Mouse (Mus musculus) inflammation-experienced regulatory T-cells, adult 6 months (primary cell): ENCODE data around the gene Slc7a4. TPM values are rescaled to one million over a fixed set of nuclear protein-coding genes. Genes with fewer than 3 reads are reported as not detected.
"Not testable (repeated sequence)": the region's sequence is repeated elsewhere in the genome, so short reads cannot be mapped to it uniquely, and the experiment has no call there.

Experiments used
- ATAC-seq: one replicate; pipeline ENCODE4 v1.8.0; 2017
- polyA plus RNA-seq, 3 experiments: library from polyadenylated mRNA; unstranded; fragments of 100-300 nt; shearing (Covaris generic); gene quantifications; one replicate each; pipeline ENCODE4 v1.2.1; 2017

The Slc7a4 gene
- polyA plus RNA-seq, 3 experiments from 2014 or later = 0.21 to 5.3 (median 1.9) TPM

- ATAC-seq = no peak
Measured at GRCm38 (mm10) chr16:17561128-17561750, 21.8 kb downstream of the Slc7a4 start, which contains the start of gene Lrrc74b. Gene Lrrc74b, minus strand, starts transcription at chr16:17561247.

GRCm38 (mm10) chr16:17559396-17560027 lies 23.5 kb downstream of the Slc7a4 start:
- ATAC-seq = no peak

- no peak for ATAC-seq
Measured at GRCm38 (mm10) chr16:17558811-17559210, 24.2 kb downstream of the Slc7a4 start.

GRCm38 (mm10) chr16:17557947-17558480 lies 25.0 kb downstream of the Slc7a4 start:
- peak; percentile 29 for ATAC-seq

GRCm38 (mm10) chr16:17556907-17557306 lies 26.1 kb downstream of the Slc7a4 start:
- no peak for ATAC-seq

- ATAC-seq = no peak
Measured at GRCm38 (mm10) chr16:17556180-17556579, 26.8 kb downstream of the Slc7a4 start.

GRCm38 (mm10) chr16:17554702-17555101 lies 28.3 kb downstream of the Slc7a4 start:
- not testable (repeated sequence) for ATAC-seq

GRCm38 (mm10) chr16:17553910-17554685 lies 28.9 kb downstream of the Slc7a4 start:
- ATAC-seq = peak; percentile 99

- ATAC-seq = no peak
Measured at GRCm38 (mm10) chr16:17552837-17553236, 30.2 kb downstream of the Slc7a4 start.

GRCm38 (mm10) chr16:17542632-17543031 lies 40.4 kb downstream of the Slc7a4 start:
- ATAC-seq = no peak

- ATAC-seq = no peak
Measured at GRCm38 (mm10) chr16:17536584-17536983, 46.4 kb downstream of the Slc7a4 start.

- no peak for ATAC-seq
Measured at GRCm38 (mm10) chr16:17532676-17533329, 50.2 kb downstream of the Slc7a4 start.

GRCm38 (mm10) chr16:17532271-17532670 lies 50.7 kb downstream of the Slc7a4 start:
- no peak for ATAC-seq

- peak; percentile 91 for ATAC-seq
Measured at GRCm38 (mm10) chr16:17530640-17531288, 52.2 kb downstream of the Slc7a4 start, which contains the start of gene Thap7. Gene Thap7, minus strand, starts transcription at chr16:17531136.

GRCm38 (mm10) chr16:17529981-17530586 lies 52.9 kb downstream of the Slc7a4 start:
- peak; percentile 16 for ATAC-seq

- no peak for ATAC-seq
Measured at GRCm38 (mm10) chr16:17528276-17528675, 54.7 kb downstream of the Slc7a4 start.

- ATAC-seq = no peak
Measured at GRCm38 (mm10) chr16:17527606-17528005, 55.4 kb downstream of the Slc7a4 start.

GRCm38 (mm10) chr16:17526223-17526622 lies 56.8 kb downstream of the Slc7a4 start:
- ATAC-seq = no peak

GRCm38 (mm10) chr16:17525524-17525923 lies 57.5 kb downstream of the Slc7a4 start:
- ATAC-seq = no peak

- ATAC-seq = no peak
Measured at GRCm38 (mm10) chr16:17524156-17524555, 58.9 kb downstream of the Slc7a4 start.
